Mouse (Mus musculus) lung, adult 2 months (tissue): ENCODE data around the gene Lama2.

Source experiments
- CTCF ChIP-seq: fragments of 200-500 bp; IDR thresholded peaks from 2 replicates; pipeline ENCODE4 v1.5.1; 2011; ENCODE audit warnings: mild to moderate bottlenecking, low read length, control low read depth; ENCODE audit not compliant: insufficient read depth
- POLR2A ChIP-seq: fragments of 200-500 bp; IDR thresholded peaks from 2 replicates; pipeline ENCODE4 v1.6.1; 2011; ENCODE audit warnings: low read depth, mild to moderate bottlenecking, control low read depth, low read length, borderline replicate concordance; ENCODE audit errors: extremely low read depth

DNA sequence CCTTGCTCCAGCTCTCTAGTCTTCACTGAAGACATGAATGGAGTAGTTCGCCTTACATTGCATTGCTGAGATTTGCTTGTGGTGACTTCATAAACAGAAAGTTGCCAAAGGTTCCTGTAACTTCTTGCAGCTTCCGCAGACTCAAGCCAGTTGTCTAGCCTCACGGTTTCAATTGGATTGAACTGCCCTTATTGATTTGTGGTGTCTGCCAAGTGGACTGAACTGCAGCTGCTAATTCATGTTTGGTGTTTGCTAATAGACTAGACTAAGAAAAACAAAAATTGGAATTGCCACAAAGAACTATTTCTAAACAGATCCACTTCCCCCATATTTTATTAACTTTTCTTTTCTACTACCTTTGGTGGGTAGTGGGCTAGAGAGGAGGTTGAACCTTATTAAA lies 505.4 kb downstream of the Lama2 start:
- no peak for TF ChIP-seq POLR2A
- TF ChIP-seq CTCF, result no peak
